Mouse (Mus musculus) midbrain, embryonic 14.5 days (tissue): ENCODE measurements at regions not wholly inside any gene's neighbourhood (a gene's known extent, or its start where the extent isn't known, plus 50 kb on each side); places are given as distances from the start of the nearest gene placed in this dataset.

Experiments used
- ATAC-seq: fragments of 200-750 bp; cut with Nextera tagmentation; 2 replicates; pipeline ENCODE4 v1.8.0; 2017; ENCODE audit warnings: moderate number of reproducible peaks, moderate library complexity; ENCODE audit not compliant: low FRiP score, low TSS enrichment
- DNase-seq: peaks from one replicate; pipeline ENCODE4 v3.0.0-alpha.2; 2015
- H3K27ac ChIP-seq: fragments of 300-500 bp; sonication (generic); replicated peaks from 2 replicates; pipeline ENCODE4 v1.5.1; 2014; ENCODE audit warnings: mild to moderate bottlenecking, low read depth, low read length, moderate library complexity
- H3K27me3 ChIP-seq: fragments of 300-500 bp; sonication (generic); 2 replicates; pipeline ENCODE4 v1.6.1; 2014; ENCODE audit warnings: low read length, control low read depth, mixed read lengths; ENCODE audit not compliant: control insufficient read depth, insufficient read depth
- H3K36me3 ChIP-seq: fragments of 300-500 bp; sonication (generic); 2 replicates; pipeline ENCODE4 v1.6.1; 2014; ENCODE audit warnings: low read length, control low read depth; ENCODE audit not compliant: control insufficient read depth, insufficient read depth
- H3K4me1 ChIP-seq: fragments of 300-500 bp; sonication (generic); 2 replicates; pipeline ENCODE4 v1.6.1; 2014; ENCODE audit warnings: mild to moderate bottlenecking, antibody characterized with exemption, low read length, control low read depth; ENCODE audit not compliant: control insufficient read depth, insufficient read depth
- H3K4me2 ChIP-seq: fragments of 300-500 bp; sonication (generic); 2 replicates; pipeline ENCODE4 v1.6.1; 2014; ENCODE audit warnings: mild to moderate bottlenecking, low read length, moderate library complexity
- H3K4me3 ChIP-seq: fragments of 300-500 bp; sonication (generic); replicated peaks from 2 replicates; pipeline ENCODE4 v1.5.1; 2014; ENCODE audit warnings: low read depth, low read length
- H3K9ac ChIP-seq: fragments of 300-500 bp; sonication (generic); replicated peaks from 2 replicates; pipeline ENCODE4 v1.6.1; 2014; ENCODE audit warnings: mild to moderate bottlenecking, low read length, moderate library complexity
- H3K9me3 ChIP-seq: fragments of 300-500 bp; sonication (generic); 2 replicates; pipeline ENCODE4 v1.6.1; 2016; ENCODE audit warnings: low read length, control low read depth, mixed read lengths; ENCODE audit not compliant: control insufficient read depth
- WGBS: fragments of 180-500 bp; shearing (Covaris S2); extraction: QIAGEN DNeasy Blood & Tissue Kit; methylation state at CpG from one replicate; pipeline ENCODE4 v1.1.7; 2014; 5-methylcytosine and 5-hydroxymethylcytosine counted together

DNA sequence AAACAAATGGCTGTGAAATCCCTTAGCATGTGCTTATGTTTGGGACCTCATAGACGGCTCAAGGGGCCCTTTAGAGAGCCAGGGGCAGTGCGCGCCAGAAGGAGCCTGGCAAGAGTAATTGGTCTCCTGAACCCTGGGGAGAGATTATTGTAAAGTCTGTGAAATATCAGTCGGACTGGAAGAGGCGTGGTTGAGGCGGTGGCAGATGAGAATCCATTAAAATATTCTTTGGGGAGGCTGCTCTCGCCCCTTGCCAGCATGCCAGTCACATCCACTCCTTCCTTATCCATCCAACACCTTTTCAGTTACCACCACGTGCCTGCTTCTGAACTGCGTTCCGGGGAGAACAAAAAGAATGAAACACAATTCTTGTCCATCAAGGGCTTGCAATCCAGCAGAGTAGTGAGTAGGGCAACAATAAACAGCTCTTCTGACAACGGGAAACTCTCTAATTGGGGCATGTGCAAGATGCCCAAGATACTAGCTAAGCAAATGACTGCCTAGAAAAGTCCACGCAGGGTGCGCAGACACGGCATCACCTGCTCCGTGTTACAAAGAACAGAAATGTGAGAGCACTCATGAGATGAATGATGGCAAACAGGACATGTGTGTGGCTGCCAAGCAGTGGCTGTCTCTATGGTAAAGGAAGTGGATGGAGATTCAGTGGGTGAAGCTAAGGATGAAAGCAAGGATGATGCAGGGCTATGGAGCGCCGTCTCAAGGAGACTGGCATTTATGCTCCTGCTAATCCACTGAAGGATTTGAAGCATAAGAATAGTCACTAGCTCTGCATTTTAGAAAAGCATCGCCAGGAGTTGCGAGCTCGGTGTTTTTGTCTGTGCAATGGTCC, 320.6 kb upstream of the Zfp462 start:
- no peak overlapping the region for H3K4me2 ChIP-seq
- no peaks in the 10 kb centered on the region for H3K4me1 ChIP-seq
- no peaks in the 10 kb centered on the region for H3K27me3 ChIP-seq
- H3K27ac ChIP-seq = peak overlapping the region; percentile 53; the same call in 1 of the 2 replicates
- no peaks in the 10 kb centered on the region for H3K36me3 ChIP-seq
- no peak overlapping the region for H3K4me3 ChIP-seq
- no peak; the same call in 1 of the 2 replicates for ATAC-seq
- DNase-seq = peak; percentile 58
- 54% methylated on average over 20 of the region's 20 CpGs for WGBS
- 0 out of 2 replicates have a peak, but pooled peaks cover 12% of the 10 kb centered on the region for H3K9me3 ChIP-seq
- H3K9ac ChIP-seq = no peak overlapping the region

DNA sequence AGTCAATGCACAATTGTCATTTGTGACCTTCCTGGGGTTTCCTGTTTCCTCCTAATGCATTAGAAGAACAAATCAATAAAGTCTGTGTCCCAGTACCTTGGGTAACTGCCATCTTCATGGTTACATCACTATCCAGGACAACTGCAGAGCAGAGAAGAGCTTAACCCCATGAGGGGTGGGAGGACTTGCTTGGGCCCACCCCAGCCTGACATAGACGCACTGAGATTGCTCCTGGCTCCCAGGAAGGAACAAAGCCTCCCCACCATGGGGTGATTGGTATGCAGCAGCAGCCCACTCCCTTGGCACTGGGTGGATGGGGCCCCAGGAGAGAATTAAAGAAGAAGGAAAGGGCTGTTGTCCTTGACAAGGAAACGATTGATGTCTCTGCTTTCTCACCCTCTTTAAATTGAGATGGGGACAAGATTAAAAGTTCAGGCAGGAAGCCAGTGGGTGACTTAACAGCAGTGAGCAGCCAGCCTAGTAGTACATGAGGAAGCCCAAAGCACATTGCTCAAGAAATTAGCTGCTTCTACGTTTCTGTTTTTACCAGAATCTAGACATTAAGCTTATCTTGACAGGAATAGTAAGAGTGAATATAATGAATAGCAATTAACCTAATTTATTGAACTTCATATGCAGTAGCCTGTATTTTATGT, 307.7 kb upstream of the Zfp462 start:
- DNase-seq (peak; percentile 29), ATAC-seq (no peak)
- Histone ChIP-seq H3K9ac (no peak overlapping the region), H3K27ac (no peak overlapping the region), H3K27me3 (no peaks in the 10 kb centered on the region), H3K4me3 (no peak overlapping the region), H3K36me3 (no peaks in the 10 kb centered on the region), H3K4me1 (no peaks in the 10 kb centered on the region), H3K9me3 (no peaks in the 10 kb centered on the region), H3K4me2 (no peak overlapping the region)
- WGBS = 19% methylated on average over 3 of the region's 3 CpGs

DNA sequence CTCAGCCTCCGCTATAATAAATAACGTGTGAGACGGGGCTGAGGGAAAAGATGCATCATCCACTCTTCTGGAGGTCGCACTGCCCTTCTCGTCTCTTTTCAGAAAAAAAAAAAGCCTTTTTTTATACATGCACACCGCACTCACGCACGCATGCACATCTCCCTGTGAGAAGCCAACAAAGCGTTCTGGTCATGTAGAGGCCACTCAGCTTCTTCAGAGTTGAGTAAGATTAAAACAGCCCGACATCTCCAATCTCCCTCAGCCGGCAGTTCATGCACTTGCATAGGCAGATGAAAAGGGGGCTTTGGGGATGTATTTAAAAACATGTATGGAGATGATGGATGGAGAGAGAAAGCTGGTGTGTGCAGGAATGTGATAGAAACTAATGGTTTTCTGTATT, 298.8 kb upstream of the Zfp462 start:
- Histone ChIP-seq H3K9ac (no peak overlapping the region), H3K4me1 (peaks cover 7% of the 10 kb centered on the region), H3K27ac (peak overlapping the region; percentile 75), H3K9me3 (no peaks in the 10 kb centered on the region), H3K36me3 (no peaks in the 10 kb centered on the region), H3K4me3 (no peak overlapping the region), H3K4me2 (no peak overlapping the region), H3K27me3 (no peaks in the 10 kb centered on the region)
- DNase-seq = peak; percentile 34
- ATAC-seq = no peak
- WGBS = 82% methylated on average over 11 of the region's 11 CpGs

DNA sequence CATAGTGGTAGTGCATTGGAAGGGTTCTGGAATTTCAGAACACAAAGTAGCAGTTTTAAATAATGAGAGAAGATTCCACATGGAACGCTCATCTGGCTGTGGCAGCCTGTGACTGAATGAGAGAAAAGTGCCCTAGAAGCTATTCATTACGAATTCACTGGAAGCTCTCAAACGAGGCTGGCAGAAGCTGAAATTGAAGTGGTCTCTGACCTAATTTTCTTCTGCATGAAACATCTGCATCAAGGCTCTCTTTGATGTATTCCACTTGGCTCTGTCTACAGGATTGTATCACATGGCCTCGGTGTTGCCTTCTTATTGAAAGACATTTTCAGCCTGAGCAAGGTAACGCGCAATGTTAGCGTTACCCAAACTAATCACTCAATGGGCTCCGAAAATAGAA, 298.4 kb upstream of the Zfp462 start:
- Histone ChIP-seq H3K36me3 (no peaks in the 10 kb centered on the region), H3K27me3 (no peaks in the 10 kb centered on the region), H3K4me3 (no peak overlapping the region), H3K4me2 (no peak overlapping the region), H3K9me3 (no peaks in the 10 kb centered on the region), H3K9ac (no peak overlapping the region), H3K27ac (peak overlapping the region; percentile 75), H3K4me1 (peaks cover 7% of the 10 kb centered on the region)
- DNase-seq = peak; percentile 55
- no peak for ATAC-seq
- WGBS = 52% methylated on average over 8 of the region's 8 CpGs

DNA sequence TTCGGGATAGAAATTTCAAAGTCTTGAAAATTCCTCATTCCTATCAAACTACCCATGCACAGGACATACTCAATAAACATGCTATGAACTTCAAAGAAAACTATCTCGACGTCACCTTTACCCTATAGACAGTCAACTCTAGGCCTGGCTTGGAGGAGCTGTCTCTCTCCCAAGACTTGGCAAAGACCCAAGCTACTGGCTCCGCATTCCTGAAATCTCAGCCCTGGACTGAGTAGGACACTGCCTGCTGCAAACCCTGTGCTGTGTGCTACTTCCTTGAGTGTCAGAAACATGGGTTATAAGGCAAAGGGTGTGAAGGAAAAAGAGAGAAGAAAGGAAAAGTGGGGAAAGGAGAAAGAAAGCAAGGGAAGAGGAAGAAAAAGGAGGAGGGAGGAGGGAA, 296.6 kb upstream of the Zfp462 start:
- no peak overlapping the region for H3K9ac ChIP-seq
- DNase-seq (peak; percentile 32), ATAC-seq (no peak)
- no peaks in the 10 kb centered on the region for H3K36me3 ChIP-seq
- no peak overlapping the region for H3K4me2 ChIP-seq
- H3K4me1 ChIP-seq = peaks cover 23% of the 10 kb centered on the region
- no peaks in the 10 kb centered on the region for H3K9me3 ChIP-seq
- WGBS = 83% methylated on average over 4 of the region's 4 CpGs
- H3K4me3 ChIP-seq = no peak overlapping the region
- no peak overlapping the region for H3K27ac ChIP-seq
- H3K27me3 ChIP-seq = no peaks in the 10 kb centered on the region

DNA sequence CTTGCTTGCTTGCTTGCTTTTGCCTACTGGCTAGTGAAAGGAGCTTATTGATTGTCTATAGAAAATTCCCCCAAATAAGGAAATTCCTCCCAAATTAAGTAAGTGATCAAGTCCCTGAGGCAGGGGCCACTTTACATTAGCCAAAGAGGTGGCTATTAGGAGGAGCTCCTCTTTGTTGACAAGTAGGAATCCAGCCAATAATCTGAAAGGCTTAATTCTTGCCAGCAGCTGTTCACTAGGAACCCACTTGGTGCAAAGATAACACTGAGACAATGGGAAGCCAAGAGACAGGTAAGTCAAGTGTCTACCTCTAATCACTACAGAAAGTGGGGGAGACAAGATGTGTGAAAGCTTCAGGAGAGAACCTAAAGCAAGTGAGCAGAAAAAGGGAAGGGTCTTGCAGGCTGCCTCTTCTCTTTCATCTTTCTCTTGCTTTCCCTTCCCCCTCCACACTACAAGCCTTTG, 293.2 kb upstream of the Zfp462 start:
- no peak overlapping the region for H3K9ac ChIP-seq
- H3K27ac ChIP-seq = peak overlapping the region; percentile 92

DNA sequence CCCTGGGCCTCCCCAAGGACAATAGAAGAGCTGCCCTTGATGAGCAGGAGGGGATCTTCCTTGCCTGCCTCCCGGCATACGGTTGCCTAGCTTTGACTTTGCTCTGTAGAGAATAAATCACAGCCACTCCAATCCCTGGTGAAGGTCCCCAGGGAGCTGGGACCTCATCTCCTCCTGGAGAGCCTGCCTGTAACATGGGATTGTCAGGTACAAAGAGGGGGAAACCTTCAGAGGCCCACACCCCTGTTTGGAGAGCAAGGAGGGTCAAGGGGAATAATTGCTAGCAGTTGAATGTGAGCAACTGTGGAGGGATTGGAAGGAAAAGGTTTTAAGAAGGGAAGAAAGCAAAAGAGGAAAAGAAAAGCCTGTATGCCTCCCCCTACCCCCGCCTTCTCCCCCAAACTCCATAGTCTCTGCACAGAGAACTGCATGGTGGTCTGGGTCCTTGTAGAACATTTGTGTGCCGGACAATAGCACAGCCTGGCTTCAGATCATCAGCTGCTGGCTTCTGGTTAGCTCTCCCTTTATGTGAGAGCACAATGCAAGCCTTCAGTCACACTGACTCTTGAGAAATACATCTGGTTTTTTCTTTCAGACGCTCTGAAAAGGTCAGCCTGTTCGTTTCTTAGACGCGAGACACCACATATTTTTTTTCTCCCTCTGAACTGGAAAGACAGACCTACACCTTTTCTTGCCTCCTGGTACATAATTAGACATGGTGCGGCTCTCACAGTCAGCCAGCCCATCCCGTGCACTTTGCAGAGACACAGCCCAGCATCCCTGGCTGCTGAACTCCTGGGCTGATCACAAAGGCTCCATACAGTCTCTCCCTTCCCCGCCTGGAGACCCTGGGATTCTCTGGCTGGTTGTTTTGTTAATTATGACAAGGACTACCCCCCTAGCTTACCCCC, 292.5 kb upstream of the Zfp462 start:
- 1% methylated on average over 11 of the region's 11 CpGs for WGBS
- peak; percentile 90 for ATAC-seq

More for the DNA sequence above, 293.2 kb upstream of the Zfp462 start:
- ATAC-seq (0 out of 2 replicates have a peak, but pooled peaks have one; percentile 3), DNase-seq (peak; percentile 46)
- peaks cover 25% of the 10 kb centered on the region for H3K4me1 ChIP-seq
- no peak overlapping the region for H3K4me3 ChIP-seq
- no peak overlapping the region for H3K4me2 ChIP-seq
- no peaks in the 10 kb centered on the region for H3K36me3 ChIP-seq
- no peaks in the 10 kb centered on the region for H3K27me3 ChIP-seq
- no peaks in the 10 kb centered on the region for H3K9me3 ChIP-seq

DNA sequence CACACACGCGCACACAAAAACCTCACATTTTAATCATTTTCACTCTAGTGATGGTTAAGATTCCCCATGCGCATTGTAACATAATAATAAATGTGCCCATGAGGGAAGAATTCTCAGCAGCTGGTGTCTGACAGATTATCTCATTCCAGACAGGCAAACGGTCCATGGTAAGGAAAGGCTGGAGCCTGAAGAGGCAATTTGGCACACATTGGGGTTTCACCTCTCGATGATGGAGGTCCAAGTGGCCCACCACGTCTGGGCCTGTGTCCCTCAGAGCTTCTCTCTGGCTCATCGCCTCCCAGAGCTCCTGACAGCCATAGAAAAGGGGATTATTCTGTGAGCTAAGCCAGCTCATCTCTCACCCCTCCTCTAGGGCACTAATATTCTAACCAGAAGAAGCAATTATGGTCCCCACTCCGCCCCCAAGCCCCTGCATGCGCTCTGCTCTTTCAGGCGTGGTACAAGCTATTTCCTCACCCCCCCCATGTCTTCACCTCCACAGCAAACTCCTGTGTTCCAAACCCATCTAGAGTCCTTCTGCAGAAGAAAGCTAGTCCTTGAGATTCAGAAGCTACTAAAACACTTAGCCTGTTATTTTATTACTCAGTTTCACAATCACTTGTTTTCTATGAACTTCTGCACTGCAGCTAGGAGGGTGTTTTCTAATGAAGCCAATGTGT, 291.6 kb upstream of the Zfp462 start:
- Histone ChIP-seq H3K9me3 (no peaks in the 10 kb centered on the region), H3K9ac (peak overlapping the region; percentile 30; the same call in 1 of the 2 replicates), H3K4me2 (peak overlapping the region; percentile 38), H3K27me3 (no peaks in the 10 kb centered on the region), H3K27ac (peak overlapping the region; percentile 92), H3K4me1 (peaks cover 22% of the 10 kb centered on the region), H3K36me3 (no peaks in the 10 kb centered on the region), H3K4me3 (no peak overlapping the region)
- peak; percentile 76 for DNase-seq
- 9% methylated on average over 10 of the region's 10 CpGs for WGBS
- ATAC-seq = peak; percentile 61; the same call in 1 of the 2 replicates

More for the DNA sequence above, 292.5 kb upstream of the Zfp462 start:
- Histone ChIP-seq H3K9me3 (no peaks in the 10 kb centered on the region), H3K36me3 (no peaks in the 10 kb centered on the region), H3K4me1 (peaks cover 22% of the 10 kb centered on the region), H3K4me3 (no peak overlapping the region), H3K27me3 (no peaks in the 10 kb centered on the region), H3K27ac (peak overlapping the region; percentile 92), H3K9ac (peak overlapping the region; percentile 30), H3K4me2 (peak overlapping the region; percentile 38)
- DNase-seq = peak; percentile 80
